Mouse (Mus musculus) liver, embryonic 16.5 days (tissue): ENCODE data around the gene Vwa5b1. TPM values are rescaled to one million over a fixed set of nuclear protein-coding genes. Genes with fewer than 3 reads are reported as not detected.

Experiments
- ATAC-seq: fragments of 200-750 bp; cut with Nextera tagmentation; 2 replicates; pipeline ENCODE4 v1.8.0; 2017; ENCODE audit warnings: low read depth, mild to moderate bottlenecking, moderate number of reproducible peaks, moderate library complexity
- H3K27ac ChIP-seq: fragments of 300-500 bp; sonication (generic); 2 replicates; pipeline ENCODE4 v1.5.1; 2014; ENCODE audit warnings: mild to moderate bottlenecking, low read length
- H3K27me3 ChIP-seq: fragments of 300-500 bp; sonication (generic); 2 replicates; pipeline ENCODE4 v1.6.1; 2014; ENCODE audit warnings: low read depth, low read length, mixed read lengths; ENCODE audit not compliant: control insufficient read depth, insufficient read depth
- H3K36me3 ChIP-seq: fragments of 300-500 bp; sonication (generic); 2 replicates; pipeline ENCODE4 v1.6.1; 2014; ENCODE audit warnings: mild to moderate bottlenecking; ENCODE audit not compliant: control insufficient read depth, insufficient read depth
- H3K4me1 ChIP-seq: fragments of 300-500 bp; sonication (generic); 2 replicates; pipeline ENCODE4 v1.6.1; 2014; ENCODE audit warnings: low read depth, low read length, mixed read lengths; ENCODE audit not compliant: control insufficient read depth
- H3K4me2 ChIP-seq: fragments of 300-500 bp; sonication (generic); 2 replicates; pipeline ENCODE4 v1.6.1; 2014; ENCODE audit warnings: low read depth, low read length, mixed read lengths
- H3K4me3 ChIP-seq: fragments of 300-500 bp; sonication (generic); 2 replicates; pipeline ENCODE4 v1.5.1; 2014; ENCODE audit warnings: low read depth, mild to moderate bottlenecking, low read length
- H3K9ac ChIP-seq: fragments of 300-500 bp; sonication (generic); 2 replicates; pipeline ENCODE4 v1.6.1; 2014; ENCODE audit warnings: low read depth, low read length
- H3K9me3 ChIP-seq: fragments of 300-500 bp; sonication (generic); replicated peaks from 2 replicates; pipeline ENCODE4 v1.6.1; 2016; ENCODE audit warnings: low read length; ENCODE audit not compliant: control insufficient read depth
- WGBS: fragments of 180-500 bp; shearing (Covaris S2); extraction: QIAGEN DNeasy Blood & Tissue Kit; methylation state at CpG from one replicate; pipeline ENCODE4 v1.1.7; 2014; ENCODE audit not compliant: insufficient replicate concordance; 5-methylcytosine and 5-hydroxymethylcytosine counted together
- polyA plus RNA-seq: library from polyadenylated mRNA; unstranded; fragments of >200 nt; fragmentation: Nextera tagmentation; extraction: Ambion mirVana; gene quantifications from 2 replicates; pipeline ENCODE4 v1.2.1, GENCODE M21; 2015

Gene Vwa5b1
- polyA plus RNA-seq, 1 experiment from 2014 or later, result not detected

DNA sequence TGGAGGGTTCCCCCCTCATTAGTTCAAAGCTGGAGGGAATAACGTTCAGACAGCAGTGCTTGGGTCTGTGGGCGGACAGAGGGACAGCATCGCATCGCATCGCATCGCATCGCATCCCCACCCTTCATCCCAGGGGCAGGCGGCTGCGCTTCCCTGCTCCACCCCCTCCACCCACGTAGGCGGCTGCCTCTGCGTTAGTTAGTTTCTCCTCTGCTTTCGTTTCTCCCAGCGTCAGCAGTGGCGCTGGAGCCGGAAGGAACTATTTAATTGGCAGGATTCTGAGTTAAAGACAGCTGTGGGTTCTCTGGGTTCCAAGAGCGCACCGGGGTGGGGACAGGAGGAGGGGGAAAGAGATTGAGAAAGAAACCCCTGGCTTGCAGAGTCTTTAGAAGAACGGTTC, 80.2 kb downstream of the Vwa5b1 start:
- Histone ChIP-seq H3K4me3 (no peak overlapping the region), H3K9me3 (no peaks in the 10 kb centered on the region), H3K4me1 (no peaks in the 10 kb centered on the region), H3K4me2 (no peak overlapping the region), H3K36me3 (no peaks in the 10 kb centered on the region), H3K27ac (no peak overlapping the region), H3K27me3 (peaks cover 18% of the 10 kb centered on the region), H3K9ac (no peak overlapping the region)
- 4% methylated on average over 19 of the region's 19 CpGs for WGBS
- no peak for ATAC-seq

DNA sequence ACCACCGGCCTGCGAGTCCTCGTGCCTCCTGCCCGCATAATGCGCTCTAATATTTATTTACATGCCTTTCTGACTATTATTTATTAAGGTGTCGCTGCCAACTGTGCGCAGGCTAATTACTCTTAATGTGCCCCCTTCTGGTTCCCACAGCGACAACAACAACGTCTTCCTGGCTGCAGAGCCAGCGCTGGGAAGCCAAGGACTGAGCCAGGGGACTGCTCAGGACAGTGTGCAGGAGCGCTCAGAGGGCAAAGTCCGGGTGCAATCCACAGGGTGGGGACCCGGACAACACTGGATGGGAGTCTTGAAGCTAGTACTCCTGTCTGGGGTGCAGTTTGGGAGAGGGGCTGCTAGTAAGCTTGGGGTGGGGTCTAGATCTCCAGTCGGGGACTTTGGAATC, 80.8 kb downstream of the Vwa5b1 start:
- Histone ChIP-seq H3K9me3 (no peaks in the 10 kb centered on the region), H3K4me1 (no peaks in the 10 kb centered on the region), H3K36me3 (no peaks in the 10 kb centered on the region), H3K4me2 (no peak overlapping the region), H3K4me3 (no peak overlapping the region), H3K9ac (no peak overlapping the region), H3K27ac (no peak overlapping the region), H3K27me3 (peaks cover 18% of the 10 kb centered on the region)
- ATAC-seq, result no peak
- WGBS, result 8% methylated on average over 14 of the region's 14 CpGs

DNA sequence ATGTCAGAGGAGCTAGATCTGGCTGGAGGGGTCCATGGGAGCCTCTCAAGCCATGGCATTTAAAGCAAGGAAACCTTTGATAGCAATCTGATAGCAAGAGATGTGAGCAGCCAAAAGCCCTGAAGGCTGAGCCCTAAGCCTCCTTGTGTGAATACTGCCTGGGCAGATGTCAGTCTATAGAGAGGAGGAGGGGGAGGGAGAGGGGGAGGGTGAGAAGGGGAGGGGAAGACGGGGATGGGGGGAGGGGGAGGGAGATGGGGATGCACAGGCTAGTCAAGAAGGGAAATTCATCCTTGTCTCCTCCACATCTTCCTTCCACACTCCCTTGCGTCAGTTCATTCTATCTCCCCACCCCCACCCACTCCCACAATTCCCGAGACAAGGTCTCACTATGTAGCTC, 81.4 kb downstream of the Vwa5b1 start:
- 22% methylated on average over 2 of the region's 3 CpGs for WGBS
- Histone ChIP-seq H3K27me3 (peaks cover 18% of the 10 kb centered on the region), H3K9me3 (no peaks in the 10 kb centered on the region), H3K4me3 (no peak overlapping the region), H3K4me2 (no peak overlapping the region), H3K9ac (no peak overlapping the region), H3K4me1 (no peaks in the 10 kb centered on the region), H3K36me3 (no peaks in the 10 kb centered on the region), H3K27ac (no peak overlapping the region)
- ATAC-seq, result no peak

DNA sequence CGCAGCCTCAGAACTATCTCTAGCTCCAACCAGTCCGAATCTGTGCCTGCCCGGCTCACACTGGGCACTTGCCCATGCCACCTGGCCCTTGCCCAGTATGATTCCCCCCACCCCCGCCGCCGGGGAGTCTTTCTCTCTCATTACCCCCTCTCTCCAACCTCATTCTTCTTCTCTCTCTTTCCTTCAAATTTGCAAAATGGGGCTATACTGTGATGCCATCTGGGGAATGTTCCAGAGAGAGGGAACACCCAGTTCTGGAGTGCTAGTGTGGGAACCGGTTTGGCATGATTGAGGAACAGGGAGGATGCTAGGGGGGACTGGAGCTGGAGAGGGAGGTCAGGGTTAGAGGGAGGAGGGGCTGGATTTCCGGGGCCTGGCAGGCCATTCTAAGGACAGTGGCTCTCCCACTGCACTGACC, 82.2 kb downstream of the Vwa5b1 start:
- no peaks in the 10 kb centered on the region for H3K36me3 ChIP-seq
- no peaks in the 10 kb centered on the region for H3K4me1 ChIP-seq
- ATAC-seq, result no peak
- no peak overlapping the region for H3K4me3 ChIP-seq
- no peak overlapping the region for H3K4me2 ChIP-seq
- H3K9me3 ChIP-seq, result no peaks in the 10 kb centered on the region
- H3K9ac ChIP-seq, result no peak overlapping the region
- peaks cover 18% of the 10 kb centered on the region for H3K27me3 ChIP-seq
- no peak overlapping the region for H3K27ac ChIP-seq
- 49% methylated on average over 8 of the region's 8 CpGs for WGBS

DNA sequence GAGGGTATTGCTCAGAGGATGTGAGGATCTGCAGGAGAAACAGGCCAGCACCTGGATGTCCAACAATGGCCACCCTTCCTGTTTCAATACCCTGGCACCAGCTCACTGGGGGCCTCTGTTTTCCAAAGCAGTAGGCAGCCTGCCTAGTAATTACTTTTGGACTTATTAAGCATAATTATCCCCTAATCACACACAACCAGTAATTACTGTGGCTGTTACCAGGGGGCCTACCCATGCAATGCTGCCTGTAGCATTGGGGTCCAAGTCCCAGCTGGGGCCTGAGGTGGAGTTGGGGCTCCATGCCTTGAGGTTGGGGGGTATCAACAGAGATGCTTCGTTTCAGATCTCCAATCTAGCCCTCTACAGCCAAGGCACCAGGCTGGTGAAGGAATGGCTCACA, 82.6 kb downstream of the Vwa5b1 start:
- ATAC-seq, result no peak
- no peak overlapping the region for H3K9ac ChIP-seq
- 6% methylated on average over 1 of the region's 1 CpGs for WGBS
- no peak overlapping the region for H3K4me3 ChIP-seq
- H3K36me3 ChIP-seq, result no peaks in the 10 kb centered on the region
- no peak overlapping the region for H3K27ac ChIP-seq
- no peaks in the 10 kb centered on the region for H3K4me1 ChIP-seq
- no peak overlapping the region for H3K4me2 ChIP-seq
- no peaks in the 10 kb centered on the region for H3K9me3 ChIP-seq
- H3K27me3 ChIP-seq, result peaks cover 18% of the 10 kb centered on the region

DNA sequence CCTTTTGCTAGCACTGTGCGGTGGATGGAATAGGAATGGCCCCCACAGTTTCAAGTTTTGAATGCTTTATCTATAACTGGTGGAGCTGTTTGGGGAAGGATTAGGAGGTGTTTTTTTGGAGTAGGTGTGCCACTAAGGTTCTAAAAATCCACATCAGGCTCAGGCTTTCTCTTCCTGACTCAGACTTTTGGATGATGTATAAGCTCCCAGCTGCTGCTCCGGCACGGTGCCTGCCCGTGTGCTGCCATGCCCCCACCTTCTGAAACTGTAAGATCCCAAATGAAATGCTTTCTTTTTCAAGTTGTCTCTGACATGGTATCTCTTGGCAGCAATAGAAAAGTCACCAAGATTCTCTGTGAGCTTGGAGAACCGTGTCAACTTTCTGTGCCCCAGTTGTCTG, 84.1 kb downstream of the Vwa5b1 start:
- no peak overlapping the region for H3K4me2 ChIP-seq
- H3K4me1 ChIP-seq, result no peaks in the 10 kb centered on the region
- peaks cover 18% of the 10 kb centered on the region for H3K27me3 ChIP-seq
- H3K36me3 ChIP-seq, result no peaks in the 10 kb centered on the region
- H3K4me3 ChIP-seq, result no peak overlapping the region
- no peak for ATAC-seq
- 63% methylated on average over 5 of the region's 5 CpGs for WGBS
- H3K27ac ChIP-seq, result no peak overlapping the region
- no peaks in the 10 kb centered on the region for H3K9me3 ChIP-seq
- H3K9ac ChIP-seq, result no peak overlapping the region

DNA sequence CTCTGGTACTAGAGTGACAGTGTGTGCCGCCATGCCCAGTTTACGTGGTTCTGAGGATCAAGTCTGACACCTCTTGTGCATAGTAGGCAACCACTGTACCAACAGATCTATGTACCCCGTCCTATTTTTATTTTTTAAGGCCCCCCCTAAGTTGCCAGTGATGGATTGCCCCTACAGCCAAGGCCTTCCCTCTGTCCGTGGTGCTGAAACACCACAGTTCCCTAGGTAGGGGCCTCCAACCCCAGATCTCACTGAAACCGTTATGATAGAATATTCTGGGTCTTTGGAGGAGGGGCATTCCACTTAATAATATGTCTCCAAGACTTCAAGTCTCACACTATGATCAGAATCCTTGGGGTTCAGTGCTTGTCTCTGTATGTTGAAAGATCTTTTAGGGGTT, 85.1 kb downstream of the Vwa5b1 start:
- H3K4me1 ChIP-seq, result no peaks in the 10 kb centered on the region
- no peak overlapping the region for H3K4me2 ChIP-seq
- 43% methylated on average over 5 of the region's 5 CpGs for WGBS
- no peak overlapping the region for H3K9ac ChIP-seq
- H3K4me3 ChIP-seq, result no peak overlapping the region
- no peak overlapping the region for H3K27ac ChIP-seq
- ATAC-seq, result no peak
- no peaks in the 10 kb centered on the region for H3K36me3 ChIP-seq
- no peaks in the 10 kb centered on the region for H3K9me3 ChIP-seq
- peaks cover 10% of the 10 kb centered on the region for H3K27me3 ChIP-seq

DNA sequence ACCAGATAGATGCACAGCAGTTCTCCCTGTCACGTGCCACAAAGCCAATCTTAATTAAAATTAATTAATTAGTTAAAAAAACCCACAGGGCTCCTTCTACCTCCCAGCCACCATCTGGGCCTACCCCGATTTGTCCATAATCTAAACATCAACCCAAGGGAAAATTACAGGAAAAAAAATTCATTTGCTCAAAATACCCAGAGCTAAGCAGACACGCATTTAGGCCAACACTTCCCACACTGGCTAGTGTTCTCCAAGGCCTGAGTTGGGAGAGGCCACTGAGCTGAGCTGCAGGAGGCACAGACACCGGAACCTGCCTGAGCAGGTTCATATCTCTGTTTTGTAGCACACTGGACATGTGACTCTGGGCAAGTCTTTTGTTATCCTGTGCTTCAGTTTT, 86.7 kb downstream of the Vwa5b1 start:
- 59% methylated on average over 4 of the region's 4 CpGs for WGBS
- no peak overlapping the region for H3K27ac ChIP-seq

DNA sequence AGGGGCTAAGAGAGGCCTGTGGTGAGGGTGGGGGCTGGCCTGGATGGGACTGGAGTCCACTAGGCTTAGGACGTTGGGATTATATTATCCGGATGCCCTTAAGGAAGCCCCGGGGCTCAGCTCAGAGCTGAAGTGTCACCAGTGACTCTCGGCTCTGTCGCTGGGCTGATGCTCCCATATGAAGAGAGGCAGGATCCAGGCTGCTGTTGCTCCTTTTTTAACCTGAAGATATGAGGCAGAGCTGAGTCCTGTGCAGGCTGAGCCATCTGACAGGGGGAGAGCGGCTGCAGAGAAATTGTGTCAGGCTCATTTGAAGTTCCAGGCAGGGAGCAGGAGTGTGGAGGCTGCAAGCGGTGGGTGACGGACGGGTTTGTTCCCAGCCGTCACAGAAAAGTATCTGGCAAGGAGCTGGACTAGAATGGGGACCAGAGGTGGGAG, 87.5 kb downstream of the Vwa5b1 start:
- no peak overlapping the region for H3K9ac ChIP-seq
- no peak overlapping the region for H3K27ac ChIP-seq
- WGBS, result 19% methylated on average over 10 of the region's 10 CpGs
- no peaks in the 10 kb centered on the region for H3K27me3 ChIP-seq
- no peaks in the 10 kb centered on the region for H3K36me3 ChIP-seq
- no peaks in the 10 kb centered on the region for H3K9me3 ChIP-seq
- no peaks in the 10 kb centered on the region for H3K4me1 ChIP-seq
- no peak overlapping the region for H3K4me3 ChIP-seq
- no peak for ATAC-seq
- no peak overlapping the region for H3K4me2 ChIP-seq

More for the DNA sequence above, 86.7 kb downstream of the Vwa5b1 start:
- H3K4me1 ChIP-seq, result no peaks in the 10 kb centered on the region
- no peak for ATAC-seq
- H3K4me2 ChIP-seq, result no peak overlapping the region
- H3K4me3 ChIP-seq, result no peak overlapping the region
- H3K9ac ChIP-seq, result no peak overlapping the region
- H3K36me3 ChIP-seq, result no peaks in the 10 kb centered on the region
- no peaks in the 10 kb centered on the region for H3K9me3 ChIP-seq
- no peaks in the 10 kb centered on the region; the same call in 1 of the 2 replicates for H3K27me3 ChIP-seq
